Mouse (Mus musculus): ENCODE data around the gene Prrc2b. TPM values are rescaled to one million over a fixed set of nuclear protein-coding genes. Genes with fewer than 3 reads are reported as not detected.

The Prrc2b gene
- total RNA-seq, 2 experiments from 2014 or later, result 104 to 111 TPM

GRCm38 (mm10) chr2:32187019-32187551, 36.2 kb downstream of the Prrc2b start:
- no peak for DNase-seq

GRCm38 (mm10) chr2:32187649-32188048, 36.8 kb downstream of the Prrc2b start:
- DNase-seq, result peak; percentile 55

DNA sequence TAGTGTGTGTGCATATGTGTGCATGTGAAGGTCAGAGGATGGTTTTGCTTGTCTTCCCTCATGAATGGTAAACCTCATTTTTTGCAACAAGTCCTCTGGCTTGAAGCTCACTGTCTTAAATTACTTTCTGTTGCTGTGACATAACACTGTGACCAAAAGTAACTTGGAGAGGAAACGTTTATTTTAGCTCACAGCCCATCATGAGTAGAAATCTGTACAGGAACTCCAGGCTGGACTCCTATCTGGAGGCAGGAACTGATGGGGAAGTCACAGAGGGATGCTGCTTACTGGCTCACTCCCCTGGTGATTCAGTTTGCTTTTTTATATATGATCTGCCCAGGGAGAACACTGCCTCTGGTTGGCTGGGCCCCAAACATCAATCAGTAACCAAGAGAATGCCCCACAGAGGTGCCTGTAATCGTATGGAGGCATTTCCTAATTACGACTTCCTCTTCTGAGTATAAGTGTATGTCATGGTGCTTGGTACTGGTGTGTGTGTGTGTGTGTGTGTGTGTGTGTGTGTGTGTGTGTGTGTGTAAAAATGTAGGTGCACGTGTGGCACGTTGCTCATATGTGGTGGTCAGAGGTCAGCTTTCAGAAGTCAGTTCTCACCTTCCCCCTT, 38.3 kb downstream of the Prrc2b start:
- no peak for DNase-seq

DNA sequence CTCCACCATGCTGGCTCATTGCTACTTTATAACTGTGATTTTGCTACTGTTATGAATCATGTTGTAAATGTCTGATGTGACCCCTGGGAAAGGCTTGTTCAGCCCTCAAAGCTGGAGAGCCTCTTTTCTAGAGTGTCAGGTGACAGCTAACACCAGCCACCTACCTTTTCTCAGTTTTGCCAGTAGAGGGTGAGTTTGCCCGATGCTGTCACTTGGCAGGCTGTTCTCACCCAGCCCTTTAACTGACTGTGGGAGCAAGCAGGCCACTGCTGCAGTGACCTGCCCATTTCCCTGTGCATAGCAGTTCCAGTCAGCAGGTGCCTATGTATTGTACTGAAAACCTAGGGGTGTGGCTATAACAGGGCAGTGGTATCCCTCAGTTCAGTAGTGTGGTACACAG, 39.7 kb downstream of the Prrc2b start:
- DNase-seq, result no peak

DNA sequence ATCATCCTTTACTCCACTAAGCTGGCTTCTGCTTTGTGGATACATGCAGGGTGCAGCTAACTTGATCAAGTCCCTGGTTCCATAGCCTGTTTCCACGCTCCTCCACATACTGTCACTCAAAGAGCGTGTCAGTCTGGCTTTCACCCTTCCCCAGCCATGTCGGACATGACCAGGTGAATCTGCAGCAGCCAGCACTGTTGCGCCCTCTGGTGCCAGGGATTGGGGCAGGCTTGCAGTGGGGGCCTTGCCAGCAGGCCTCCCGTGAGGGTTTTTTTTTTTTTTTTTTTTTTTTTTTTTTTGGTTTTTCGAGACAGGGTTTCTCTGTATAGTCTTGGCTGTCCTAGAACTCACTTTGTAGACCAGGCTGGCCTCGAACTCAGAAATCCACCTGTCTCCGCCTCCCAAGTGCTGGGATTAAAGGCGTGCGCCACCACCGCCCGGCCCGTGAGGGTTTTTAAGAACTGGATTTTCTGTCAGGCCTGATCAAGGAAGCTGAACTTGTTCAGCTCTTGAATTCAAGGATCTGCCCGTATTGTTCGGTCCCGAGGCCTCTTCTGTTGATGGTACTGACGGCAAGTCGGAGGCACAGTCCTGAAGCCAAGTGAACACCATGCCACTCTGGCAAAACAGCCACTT, 41.1 kb downstream of the Prrc2b start:
- DNase-seq, result peak; percentile 62

GRCm38 (mm10) chr2:32198977-32199376, 48.1 kb downstream of the Prrc2b start:
- no peak for DNase-seq

DNA sequence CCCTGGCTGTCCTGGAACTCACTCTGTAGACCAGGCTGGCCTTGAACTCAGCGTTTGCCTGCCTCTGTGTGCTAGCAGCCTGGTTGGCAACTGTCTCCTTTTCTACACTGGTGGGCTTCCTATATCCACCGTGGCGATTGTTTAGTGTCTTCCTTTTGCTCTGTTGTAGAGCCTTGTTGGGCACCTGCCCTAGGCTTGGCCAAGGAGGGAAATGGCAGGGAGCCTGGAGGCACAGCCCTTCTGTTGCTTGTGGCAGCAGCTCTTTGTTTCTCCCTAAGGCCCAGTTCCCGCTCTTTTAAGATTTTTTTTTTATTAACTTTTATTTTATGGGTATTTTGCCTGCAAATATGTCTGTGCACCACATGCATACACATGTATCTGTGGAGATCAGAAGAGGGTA, 49.2 kb downstream of the Prrc2b start:
- DNase-seq, result no peak

DNA sequence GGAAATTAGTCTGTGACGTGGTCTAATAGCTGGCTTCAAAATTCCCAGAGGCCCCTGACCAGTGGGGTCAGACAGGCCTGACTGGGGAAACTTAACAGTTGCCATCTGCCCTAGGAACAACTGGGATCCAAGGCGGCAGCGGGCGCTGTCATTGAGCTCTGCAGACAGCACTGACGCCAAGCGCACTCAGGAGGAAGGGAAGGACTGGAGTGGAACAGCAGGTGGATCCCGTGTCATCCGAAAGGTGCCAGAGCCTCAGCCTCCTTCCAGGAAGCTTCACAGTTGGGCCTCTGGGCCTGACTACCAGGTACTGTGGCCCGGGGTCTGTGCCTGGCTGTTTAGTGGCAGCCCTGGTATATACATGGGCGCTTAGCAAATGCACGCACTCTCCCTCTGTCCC, 49.8 kb downstream of the Prrc2b start:
- no peak for DNase-seq

GRCm38 (mm10) chr2:32201527-32201926, 50.6 kb downstream of the Prrc2b start:
- no peak for DNase-seq

DNA sequence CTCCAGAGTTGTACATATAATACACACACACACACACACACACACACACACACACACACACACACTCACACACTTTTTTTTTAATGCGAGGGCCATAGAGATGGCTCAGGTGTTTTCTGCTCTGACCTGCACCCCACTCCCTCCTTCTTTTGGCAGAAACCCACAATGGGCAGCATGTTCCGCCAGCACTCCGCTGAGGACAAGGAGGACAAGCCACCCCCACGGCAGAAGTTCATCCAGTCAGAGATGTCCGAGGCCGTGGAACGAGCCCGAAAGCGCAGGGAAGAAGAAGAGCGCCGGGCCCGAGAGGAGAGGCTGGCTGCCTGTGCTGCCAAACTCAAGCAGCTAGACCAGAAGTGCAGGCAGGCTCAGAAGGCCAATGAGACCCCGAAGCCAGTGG, 53.0 kb downstream of the Prrc2b start:
- no peak for DNase-seq

GRCm38 (mm10) chr2:32207682-32208081, 56.8 kb downstream of the Prrc2b start:
- DNase-seq, result no peak

DNA sequence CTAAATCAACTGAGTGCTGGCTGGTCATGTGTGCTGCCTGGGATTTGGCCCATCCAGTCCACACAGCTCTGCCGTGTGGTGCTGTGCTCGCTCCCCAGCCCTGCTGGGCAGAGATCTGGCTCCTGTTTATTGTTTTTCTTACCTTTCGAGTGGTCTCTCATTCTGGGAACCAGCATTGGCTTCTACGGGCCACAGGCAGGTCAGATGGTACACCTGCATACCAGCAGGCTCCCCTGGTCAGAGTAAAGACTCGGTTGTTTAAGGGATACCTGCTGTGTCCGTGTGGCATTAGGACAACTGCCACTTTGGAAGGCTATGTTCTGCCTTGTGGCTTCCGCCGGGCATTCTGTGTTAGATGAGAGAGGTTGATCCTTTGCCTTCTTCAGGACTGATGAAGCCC, 60.8 kb downstream of the Prrc2b start:
- DNase-seq, result no peak

DNA sequence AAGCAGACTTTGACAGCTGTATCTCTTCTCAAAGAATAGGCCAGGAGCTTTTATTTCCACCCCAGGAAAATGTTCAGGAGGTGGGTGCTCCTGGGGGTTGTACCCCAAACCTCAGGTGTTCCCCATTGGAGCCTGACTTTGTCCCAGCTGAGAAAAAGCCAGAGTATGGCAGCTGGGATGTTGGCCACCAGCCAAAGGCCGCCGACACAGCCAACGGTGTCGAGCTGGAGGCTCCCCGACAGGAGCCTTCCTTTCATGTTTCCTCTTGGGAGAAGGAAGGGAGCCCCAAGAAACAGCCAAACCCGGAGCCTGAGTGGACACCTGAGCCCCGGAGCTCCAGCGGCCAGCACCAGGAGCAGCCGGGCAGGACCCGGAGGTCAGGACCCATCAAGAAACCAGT, 62.1 kb downstream of the Prrc2b start:
- DNase-seq, result peak; percentile 52

- no peak for DNase-seq
Observed at GRCm38 (mm10) chr2:32215576-32215975, 64.7 kb downstream of the Prrc2b start.

- DNase-seq, result no peak
Observed at GRCm38 (mm10) chr2:32216506-32216905, 65.6 kb downstream of the Prrc2b start.

GRCm38 (mm10) chr2:32217656-32218055, 66.8 kb downstream of the Prrc2b start:
- no peak for DNase-seq

GRCm38 (mm10) chr2:32218113-32218512, 67.2 kb downstream of the Prrc2b start:
- no peak for DNase-seq

GRCm38 (mm10) chr2:32218541-32219334, 67.9 kb downstream of the Prrc2b start:
- DNase-seq, result no peak

GRCm38 (mm10) chr2:32219501-32219900, 68.6 kb downstream of the Prrc2b start:
- no peak for DNase-seq

DNA sequence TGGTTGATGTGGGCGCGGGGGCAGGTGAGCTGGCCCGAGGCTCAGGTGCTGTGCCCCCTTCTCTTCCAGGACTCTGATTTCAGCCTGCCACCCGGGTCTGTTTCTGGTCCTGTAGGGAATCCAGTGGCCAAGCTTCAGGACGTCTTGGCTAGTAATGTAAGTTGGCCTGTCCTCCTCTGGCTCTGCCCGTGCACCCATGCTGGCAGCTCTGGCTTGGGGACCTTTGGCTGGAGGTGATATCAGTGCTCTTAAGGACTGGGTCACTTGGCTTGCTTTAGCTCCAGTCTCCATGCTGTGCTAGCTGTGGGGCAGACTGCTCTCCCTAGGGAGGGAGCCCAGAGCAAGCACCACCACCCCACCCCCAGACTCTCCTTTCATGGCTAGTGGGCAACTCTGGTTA, 69.1 kb downstream of the Prrc2b start:
- DNase-seq, result no peak

GRCm38 (mm10) chr2:32220969-32221368, 70.1 kb downstream of the Prrc2b start:
- no peak for DNase-seq

DNA sequence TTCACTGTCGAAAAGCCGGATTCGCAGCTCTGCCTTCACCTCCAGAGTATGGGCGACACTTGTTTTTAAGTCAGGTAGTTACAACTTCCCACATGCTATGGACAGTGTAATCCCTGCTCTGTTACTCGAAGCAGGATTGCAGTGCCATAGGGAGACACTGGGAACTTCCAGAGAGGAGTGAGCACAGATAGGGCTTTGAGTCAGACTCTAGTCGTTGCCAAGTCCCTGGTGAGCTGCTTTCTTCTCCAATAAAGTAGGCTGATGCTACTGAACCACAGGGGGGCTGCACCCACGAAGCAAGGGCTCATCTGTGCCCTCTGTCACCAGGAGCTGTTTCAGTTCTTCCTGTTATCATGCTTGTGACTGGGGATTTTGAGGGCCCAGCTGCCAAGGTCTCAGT, 70.7 kb downstream of the Prrc2b start:
- DNase-seq, result no peak

DNA sequence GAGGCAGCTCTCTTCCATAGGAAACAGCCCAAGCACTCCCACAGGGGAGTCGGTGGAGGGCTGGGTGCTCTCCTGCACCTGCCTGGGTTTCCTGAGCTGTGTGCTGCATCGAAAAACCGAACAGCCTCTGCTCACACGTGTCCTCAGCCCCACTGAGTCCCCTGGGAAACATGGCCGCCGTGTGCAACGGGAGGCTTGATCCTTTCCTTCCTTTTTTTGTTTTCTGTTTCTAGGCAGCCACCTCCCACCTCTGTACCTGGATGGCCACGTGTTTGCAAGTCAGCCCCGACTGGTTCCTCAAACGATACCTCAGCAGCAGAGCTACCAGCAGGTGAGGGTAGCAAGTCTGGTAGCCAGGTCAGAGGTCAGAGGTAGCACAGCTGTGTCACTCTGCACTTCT, 71.2 kb downstream of the Prrc2b start:
- DNase-seq, result no peak

Data from gastrocnemius, postnatal 10 days (tissue).